Mouse (Mus musculus): Measurements from ENCODE around the gene Asb10. TPM values are rescaled to one million over a fixed set of nuclear protein-coding genes. Genes with fewer than 3 reads are reported as not detected.

Gene Asb10
- polyA plus RNA-seq (2015; fragmentation: Nextera tagmentation; extraction: Ambion mirVana) = 0.16 and 0.29 TPM in 2 replicates

- Histone ChIP-seq H3K27me3 (replicated peaks; ENCODE audit: control insufficient read depth, insufficient read depth, low read length) (0 out of 2 replicates have a peak, but pooled peaks cover 4% of the 10 kb centered on the region), H3K27ac (ENCODE audit: low read length) (no peak within 1 kb of the TSS; the same call in 1 of the 2 replicates), H3K4me1 (ENCODE audit: control insufficient read depth, insufficient read depth, low read length) (peaks cover 12% of the 10 kb centered on the region), H3K4me3 (ENCODE audit: low read length) (peak within 1 kb of the TSS; percentile 14; the same call in 1 of the 2 replicates), H3K9me3 (ENCODE audit: control insufficient read depth, low read length) (no peaks in the 10 kb centered on the region), H3K4me2 (ENCODE audit: low read depth, low read length) (peak within 1 kb of the TSS; percentile 45), H3K36me3 (ENCODE audit: control insufficient read depth, insufficient read depth, low read length) (no peaks in the 10 kb centered on the region), H3K9ac (ENCODE audit: low read depth, low read length) (peak within 1 kb of the TSS; percentile 39; the same call in 1 of the 2 replicates)
- WGBS = 19% methylated on average over 14 of the region's 14 CpGs
- ATAC-seq = peak; percentile 40
These were observed at the start of gene Asb10 for GRCm38 (mm10) chr5:24540387-24541143. Gene Asb10, minus strand, starts transcription at chr5:24540978.

- no peak for ATAC-seq
- Histone ChIP-seq H3K27ac (ENCODE audit: low read length) (no peak overlapping the region), H3K4me2 (ENCODE audit: low read depth, low read length) (no peak overlapping the region), H3K4me1 (ENCODE audit: control insufficient read depth, insufficient read depth, low read length) (peaks cover 23% of the 10 kb centered on the region), H3K4me3 (ENCODE audit: low read length) (no peak overlapping the region), H3K27me3 (replicated peaks; ENCODE audit: control insufficient read depth, insufficient read depth, low read length) (no peaks in the 10 kb centered on the region), H3K36me3 (ENCODE audit: control insufficient read depth, insufficient read depth, low read length) (peaks cover 12% of the 10 kb centered on the region), H3K9me3 (ENCODE audit: control insufficient read depth, low read length) (no peaks in the 10 kb centered on the region), H3K9ac (ENCODE audit: low read depth, low read length) (no peak overlapping the region)
- 93% methylated on average over 20 of the region's 20 CpGs for WGBS
These were observed 49.0 kb upstream of the Asb10 start for GRCm38 (mm10) chr5:24589511-24590500.

- Histone ChIP-seq H3K9me3 (ENCODE audit: control insufficient read depth, low read length) (no peaks in the 10 kb centered on the region), H3K27ac (ENCODE audit: low read length) (no peak overlapping the region), H3K4me1 (ENCODE audit: control insufficient read depth, insufficient read depth, low read length) (peaks cover 23% of the 10 kb centered on the region), H3K4me3 (ENCODE audit: low read length) (peak overlapping the region; percentile 91), H3K9ac (ENCODE audit: low read depth, low read length) (peak overlapping the region; percentile 81), H3K27me3 (replicated peaks; ENCODE audit: control insufficient read depth, insufficient read depth, low read length) (no peaks in the 10 kb centered on the region), H3K4me2 (ENCODE audit: low read depth, low read length) (peak overlapping the region; percentile 87), H3K36me3 (ENCODE audit: control insufficient read depth, insufficient read depth, low read length) (peaks cover 9% of the 10 kb centered on the region; the same call in 1 of the 2 replicates)
- WGBS = 30% methylated on average over 4 of the region's 4 CpGs
- peak; percentile 26; the same call in 1 of the 2 replicates for ATAC-seq
These were observed 46.4 kb upstream of the Asb10 start for GRCm38 (mm10) chr5:24587200-24587577.

- H3K27me3 ChIP-seq (replicated peaks; ENCODE audit: control insufficient read depth, insufficient read depth, low read length) = no peaks in the 10 kb centered on the region
- peak within 1 kb of the TSS; percentile 81 for H3K9ac ChIP-seq (ENCODE audit: low read depth, low read length)
- peaks cover 5% of the 10 kb centered on the region; the same call in 1 of the 2 replicates for H3K36me3 ChIP-seq (ENCODE audit: control insufficient read depth, insufficient read depth, low read length)
- ATAC-seq = peak; percentile 92
- H3K4me2 ChIP-seq (ENCODE audit: low read depth, low read length) = peak within 1 kb of the TSS; percentile 87
- WGBS = under 1% methylated on average over 42 of the region's 43 CpGs
- no peaks in the 10 kb centered on the region for H3K9me3 ChIP-seq (ENCODE audit: control insufficient read depth, low read length)
- H3K27ac ChIP-seq (ENCODE audit: low read length) = 0 out of 2 replicates have a peak within 1 kb of the TSS, but pooled peaks have one; percentile 41
- H3K4me1 ChIP-seq (ENCODE audit: control insufficient read depth, insufficient read depth, low read length) = peaks cover 19% of the 10 kb centered on the region
- peak within 1 kb of the TSS; percentile 91 for H3K4me3 ChIP-seq (ENCODE audit: low read length)
These were observed 45.9 kb upstream of the Asb10 start, which contains the start of gene Chpf2 for GRCm38 (mm10) chr5:24586547-24587199. Gene Chpf2, plus strand, starts transcription at chr5:24586741.

GRCm38 (mm10) chr5:24586106-24586505 lies 45.3 kb upstream of the Asb10 start:
- Histone ChIP-seq H3K27ac (ENCODE audit: low read length) (no peak overlapping the region), H3K36me3 (ENCODE audit: control insufficient read depth, insufficient read depth, low read length) (peaks cover 5% of the 10 kb centered on the region; the same call in 1 of the 2 replicates), H3K27me3 (replicated peaks; ENCODE audit: control insufficient read depth, insufficient read depth, low read length) (no peaks in the 10 kb centered on the region), H3K4me3 (ENCODE audit: low read length) (peak overlapping the region; percentile 91), H3K4me1 (ENCODE audit: control insufficient read depth, insufficient read depth, low read length) (peaks cover 15% of the 10 kb centered on the region), H3K4me2 (ENCODE audit: low read depth, low read length) (peak overlapping the region; percentile 87), H3K9me3 (ENCODE audit: control insufficient read depth, low read length) (no peaks in the 10 kb centered on the region), H3K9ac (ENCODE audit: low read depth, low read length) (peak overlapping the region; percentile 81)
- 12% methylated on average over 8 of the region's 8 CpGs for WGBS
- peak; percentile 38 for ATAC-seq

- Histone ChIP-seq H3K9ac (ENCODE audit: low read depth, low read length) (peak overlapping the region; percentile 60; the same call in 1 of the 2 replicates), H3K9me3 (ENCODE audit: control insufficient read depth, low read length) (no peaks in the 10 kb centered on the region), H3K36me3 (ENCODE audit: control insufficient read depth, insufficient read depth, low read length) (no peaks in the 10 kb centered on the region), H3K4me3 (ENCODE audit: low read length) (peak overlapping the region; percentile 79), H3K4me1 (ENCODE audit: control insufficient read depth, insufficient read depth, low read length) (peaks cover 6% of the 10 kb centered on the region; the same call in 1 of the 2 replicates), H3K27ac (ENCODE audit: low read length) (peak overlapping the region; percentile 81), H3K27me3 (replicated peaks; ENCODE audit: control insufficient read depth, insufficient read depth, low read length) (no peaks in the 10 kb centered on the region), H3K4me2 (ENCODE audit: low read depth, low read length) (peak overlapping the region; percentile 61)
- WGBS = 63% methylated on average over 6 of the region's 6 CpGs
- no peak for ATAC-seq
These were observed 37.6 kb upstream of the Asb10 start for GRCm38 (mm10) chr5:24578109-24578963.

GRCm38 (mm10) chr5:24577183-24577929 lies 36.6 kb upstream of the Asb10 start, which contains the start of gene Abcf2:
Gene Abcf2, minus strand, starts transcription at chr5:24577467.
- Histone ChIP-seq H3K27ac (ENCODE audit: low read length) (peak within 1 kb of the TSS; percentile 81), H3K9me3 (ENCODE audit: control insufficient read depth, low read length) (no peaks in the 10 kb centered on the region), H3K4me1 (ENCODE audit: control insufficient read depth, insufficient read depth, low read length) (peaks cover 6% of the 10 kb centered on the region; the same call in 1 of the 2 replicates), H3K4me2 (ENCODE audit: low read depth, low read length) (peak within 1 kb of the TSS; percentile 75), H3K36me3 (ENCODE audit: control insufficient read depth, insufficient read depth, low read length) (0 out of 2 replicates have a peak, but pooled peaks cover 4% of the 10 kb centered on the region), H3K9ac (ENCODE audit: low read depth, low read length) (peak within 1 kb of the TSS; percentile 85), H3K27me3 (replicated peaks; ENCODE audit: control insufficient read depth, insufficient read depth, low read length) (no peaks in the 10 kb centered on the region), H3K4me3 (ENCODE audit: low read length) (peak within 1 kb of the TSS; percentile 79)
- peak; percentile 98 for ATAC-seq
- WGBS = under 1% methylated on average over 48 of the region's 48 CpGs
